Mouse (Mus musculus) stomach, postnatal 0 days (tissue): ENCODE measurements around the gene Cyb5b.

Experiments
- CTCF ChIP-seq: IDR thresholded peaks from 2 replicates; pipeline ENCODE4 v1.5.1; 2016; ENCODE audit warnings: antibody characterized with exemption, low read depth, mild to moderate bottlenecking, moderate library complexity
- EP300 ChIP-seq: optimal IDR thresholded peaks from 2 replicates; pipeline ENCODE3; 2016; ENCODE audit warnings: antibody characterized with exemption

- TF ChIP-seq EP300 (no peak), CTCF (no peak)
These were observed 33.4 kb upstream of the Cyb5b start for GRCm38 (mm10) chr8:107117019-107117418.
